8 mouse cellular contexts compared by ENCODE assay signal in the genomic region with DNA sequence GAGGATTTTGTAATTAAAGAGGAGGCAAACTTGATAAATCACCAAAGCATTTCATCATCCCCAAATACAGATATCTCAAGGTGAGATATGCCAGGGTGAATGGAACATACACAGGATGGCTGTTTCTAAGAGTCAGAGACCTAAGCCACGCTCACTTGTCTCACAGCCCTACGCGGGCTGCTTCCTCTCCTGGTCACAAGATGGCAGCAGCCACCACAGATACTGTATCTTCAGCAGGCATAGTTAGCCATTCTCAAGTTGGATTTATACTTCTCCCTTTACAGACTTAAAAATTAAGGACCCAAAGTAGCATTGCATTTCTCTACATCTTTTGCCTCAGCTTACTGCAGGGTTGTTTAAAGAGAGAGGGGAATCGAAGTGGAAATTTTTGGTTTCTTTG. TPM values are rescaled to one million over a fixed set of nuclear protein-coding genes. Genes with fewer than 3 reads are reported as not detected.
A peak's percentile ranks its signal among the peaks of the same experiment; 100 is the strongest.
DNase-seq lines count a peak whose midpoint lies in the region; ATAC-seq and TF ChIP-seq lines count a peak whose summit lies in the region.

No protein-coding gene starts in this region.

- DNase-seq in testis, postnatal 14 days (ENCODE audit: low spot score), result no peak
- DNase-seq in adrenal gland, postnatal 14 days, result peak; percentile 67
- peak; percentile 84 for DNase-seq in forebrain, postnatal 0 days
- DNase-seq in liver, postnatal 0 days, result peak; percentile 50
- DNase-seq in retina, postnatal 1 day, result peak; percentile 66
- no peak for DNase-seq in ovary, postnatal 10 days (ENCODE audit: low spot score)

- H3K27ac ChIP-seq in testis, adult 2 months (ENCODE audit: control insufficient read depth, insufficient read depth, low read depth, low read length), result no peak overlapping the region
- no peak overlapping the region for H3K27ac ChIP-seq in forebrain, postnatal 0 days (ENCODE audit: low read depth, low read length)
- no peak overlapping the region for H3K27ac ChIP-seq in intestine, postnatal 0 days (ENCODE audit: low read depth, low read length)
- no peak overlapping the region for H3K27ac ChIP-seq in liver, postnatal 0 days (ENCODE audit: low read depth)

- no peak overlapping the region for H3K4me2 ChIP-seq in forebrain, postnatal 0 days (ENCODE audit: low read depth)
- H3K4me2 ChIP-seq in intestine, postnatal 0 days (replicated peaks; ENCODE audit: low read depth), result no peak overlapping the region
- no peak overlapping the region for H3K4me2 ChIP-seq in liver, postnatal 0 days (ENCODE audit: low read depth, low read length)

- no peaks in the 10 kb centered on the region for H3K9me3 ChIP-seq in forebrain, postnatal 0 days (ENCODE audit: low read length)
- no peaks in the 10 kb centered on the region for H3K9me3 ChIP-seq in intestine, postnatal 0 days (ENCODE audit: control insufficient read depth)
- no peaks in the 10 kb centered on the region for H3K9me3 ChIP-seq in liver, postnatal 0 days (ENCODE audit: low read length)

- no peaks in the 10 kb centered on the region for H3K4me1 ChIP-seq in testis, adult 2 months (ENCODE audit: control insufficient read depth, insufficient read depth, low read length)
- H3K4me1 ChIP-seq in forebrain, postnatal 0 days (ENCODE audit: insufficient read depth), result no peaks in the 10 kb centered on the region
- H3K4me1 ChIP-seq in intestine, postnatal 0 days (replicated peaks; ENCODE audit: control insufficient read depth, insufficient read depth, low read length), result no peaks in the 10 kb centered on the region
- no peaks in the 10 kb centered on the region for H3K4me1 ChIP-seq in liver, postnatal 0 days (ENCODE audit: insufficient read depth)

- peak; percentile 92 for ATAC-seq in forebrain, postnatal 0 days
- ATAC-seq in intestine, postnatal 0 days, result 0 out of 2 replicates have a peak, but pooled peaks have one; percentile 47
- no peak for ATAC-seq in liver, postnatal 0 days

- peak; percentile 59; the same call in 1 of the 2 replicates for TF ChIP-seq CTCF in testis, adult 2 months (IDR thresholded peaks at IDR 0.05; ENCODE audit: control insufficient read depth, insufficient read depth, insufficient replicate concordance, low read depth, low read length)
- TF ChIP-seq CTCF in forebrain, postnatal 0 days (IDR thresholded peaks at IDR 0.05; ENCODE audit: low read depth), result peak; percentile 89
- TF ChIP-seq CTCF in intestine, postnatal 0 days (IDR thresholded peaks at IDR 0.05; ENCODE audit: low read depth), result peak; percentile 93
- peak; percentile 81 for TF ChIP-seq CTCF in liver, postnatal 0 days (IDR thresholded peaks at IDR 0.05; ENCODE audit: low read depth)

- H3K4me3 ChIP-seq in testis, adult 2 months (ENCODE audit: control insufficient read depth, low read depth, low read length), result no peak overlapping the region
- H3K4me3 ChIP-seq in forebrain, postnatal 0 days (ENCODE audit: low read depth, low read length), result no peak overlapping the region
- H3K4me3 ChIP-seq in intestine, postnatal 0 days (ENCODE audit: low read depth, low read length), result no peak overlapping the region
- H3K4me3 ChIP-seq in liver, postnatal 0 days (ENCODE audit: low read depth, low read length), result no peak overlapping the region

- 27% methylated on average over 4 of the region's 4 CpGs for WGBS in forebrain, postnatal 0 days
- WGBS in intestine, postnatal 0 days, result 21% methylated on average over 4 of the region's 4 CpGs
- 24% methylated on average over 4 of the region's 4 CpGs for WGBS in liver, postnatal 0 days (ENCODE audit: insufficient replicate concordance)

- no peak for TF ChIP-seq POLR2A in testis, adult 2 months (IDR thresholded peaks at IDR 0.05; ENCODE audit: control insufficient read depth, low read depth, low read length)

- H3K9ac ChIP-seq in forebrain, postnatal 0 days, result no peak overlapping the region
- no peak overlapping the region for H3K9ac ChIP-seq in intestine, postnatal 0 days (ENCODE audit: low read depth, low read length)
- H3K9ac ChIP-seq in liver, postnatal 0 days (replicated peaks), result no peak overlapping the region

- no peak for TF ChIP-seq EP300 in liver, postnatal 0 days (IDR thresholded peaks at IDR 0.05; ENCODE audit: low read depth)

- H3K36me3 ChIP-seq in testis, adult 2 months (ENCODE audit: control insufficient read depth, insufficient read depth, low read length), result no peaks in the 10 kb centered on the region
- H3K36me3 ChIP-seq in forebrain, postnatal 0 days (ENCODE audit: insufficient read depth), result no peaks in the 10 kb centered on the region
- H3K36me3 ChIP-seq in intestine, postnatal 0 days (ENCODE audit: control insufficient read depth, insufficient read depth), result no peaks in the 10 kb centered on the region
- H3K36me3 ChIP-seq in liver, postnatal 0 days (replicated peaks; ENCODE audit: insufficient read depth, low read length), result no peaks in the 10 kb centered on the region

- H3K27me3 ChIP-seq in testis, adult 2 months (ENCODE audit: control insufficient read depth, insufficient read depth, low read length), result no peaks in the 10 kb centered on the region
- H3K27me3 ChIP-seq in forebrain, postnatal 0 days (ENCODE audit: insufficient read depth, low read length), result no peaks in the 10 kb centered on the region
- H3K27me3 ChIP-seq in intestine, postnatal 0 days (replicated peaks; ENCODE audit: control insufficient read depth, insufficient read depth, low read length), result no peaks in the 10 kb centered on the region
- H3K27me3 ChIP-seq in liver, postnatal 0 days (ENCODE audit: insufficient read depth, low read length), result no peaks in the 10 kb centered on the region

RNA-seq across cellular contexts. Expression of a gene that starts 8.4 kb away (rescaled TPM):
- 179 and 200 TPM in 2 replicates for polyA plus RNA-seq in testis, adult 2 months (2012; rRNA removed)
- total RNA-seq in adrenal gland, postnatal 14 days (2021), result 67.4 and 70.7 TPM in 2 replicates
- total RNA-seq in forebrain, postnatal 0 days (2014; rRNA removed), result 380 and 417 TPM in 2 replicates
- polyA plus RNA-seq in forebrain, postnatal 0 days (2015; fragmentation: Nextera tagmentation; extraction: Ambion mirVana), result 82.4 and 92.0 TPM in 2 replicates
- 35.1 and 37.0 TPM in 2 replicates for polyA plus RNA-seq in intestine, postnatal 0 days (2015; fragmentation: Nextera tagmentation; extraction: Ambion mirVana)
- 14.2 and 17.8 TPM in 2 replicates for polyA plus RNA-seq in liver, postnatal 0 days (2015; fragmentation: Nextera tagmentation; extraction: Ambion mirVana)

RNA-seq across cellular contexts. Expression of a gene that starts 18.3 kb away (rescaled TPM):
- 12.0 and 13.5 TPM in 2 replicates for polyA plus RNA-seq in testis, adult 2 months (2012; rRNA removed)
- total RNA-seq in adrenal gland, postnatal 14 days (2021), result 90.4 and 97.5 TPM in 2 replicates
- 81.9 and 93.2 TPM in 2 replicates for total RNA-seq in forebrain, postnatal 0 days (2014; rRNA removed)
- polyA plus RNA-seq in forebrain, postnatal 0 days (2015; fragmentation: Nextera tagmentation; extraction: Ambion mirVana), result 240 and 271 TPM in 2 replicates
- 145 and 157 TPM in 2 replicates for polyA plus RNA-seq in intestine, postnatal 0 days (2015; fragmentation: Nextera tagmentation; extraction: Ambion mirVana)
- 70.4 and 73.5 TPM in 2 replicates for polyA plus RNA-seq in liver, postnatal 0 days (2015; fragmentation: Nextera tagmentation; extraction: Ambion mirVana)

RNA-seq across cellular contexts. Expression of a gene that starts 18.3 kb away (rescaled TPM):
- 7.9 and 8.6 TPM in 2 replicates for polyA plus RNA-seq in testis, adult 2 months (2012; rRNA removed)
- 7.7 and 8.8 TPM in 2 replicates for total RNA-seq in adrenal gland, postnatal 14 days (2021)
- total RNA-seq in forebrain, postnatal 0 days (2014; rRNA removed), result 14.7 and 20.3 TPM in 2 replicates
- polyA plus RNA-seq in forebrain, postnatal 0 days (2015; fragmentation: Nextera tagmentation; extraction: Ambion mirVana), result 3.1 and 6.2 TPM in 2 replicates
- polyA plus RNA-seq in intestine, postnatal 0 days (2015; fragmentation: Nextera tagmentation; extraction: Ambion mirVana), result 2.5 and 2.7 TPM in 2 replicates
- polyA plus RNA-seq in liver, postnatal 0 days (2015; fragmentation: Nextera tagmentation; extraction: Ambion mirVana), result 0.43 and 0.73 TPM in 2 replicates

Comparison
In these comparisons a context has a peak if more than half of its experiments do, and no peak if none do; other contexts are left out.
1. DNase-seq: peak in adrenal gland, postnatal 14 days (single experiment), forebrain, postnatal 0 days (single experiment), liver, postnatal 0 days (single experiment) and retina, postnatal 1 day (single experiment); none in testis, postnatal 14 days (single experiment) and ovary, postnatal 10 days (single experiment).
2. Peak in every context shown above with its lines, with median percentiles within 50 percentile points of each other: CTCF ChIP-seq.